Mouse (Mus musculus): ENCODE measurements around the gene Ndufv2. TPM values are rescaled to one million over a fixed set of nuclear protein-coding genes. Genes with fewer than 3 reads are reported as not detected.
A peak's percentile ranks its signal among the peaks of the same experiment; 100 is the strongest.

Ndufv2 gene
- 59.2 and 62.6 TPM in 2 replicates for polyA plus RNA-seq (2012; rRNA removed)

GRCm38 (mm10) chr17:66101380-66102330, at the start of gene Ndufv2:
Ndufv2 (minus strand) TSS chr17:66101559.
- under 1% methylated on average over 67 of the region's 67 CpGs for WGBS
- DNase-seq (ENCODE audit: low read depth, low spot score) = peak; percentile 91

GRCm38 (mm10) chr17:66131212-66131611, 29.9 kb upstream of the Ndufv2 start:
- 94% methylated on average over 4 of the region's 4 CpGs for WGBS
- no peak for DNase-seq (ENCODE audit: low read depth, low spot score)

- WGBS = 95% methylated on average over 9 of the region's 9 CpGs
- no peak for DNase-seq (ENCODE audit: low read depth, low spot score)
Observed at GRCm38 (mm10) chr17:66130371-66130770, 29.0 kb upstream of the Ndufv2 start.

GRCm38 (mm10) chr17:66125211-66125610, 23.9 kb upstream of the Ndufv2 start:
- WGBS = 83% methylated on average over 5 of the region's 5 CpGs
- no peak for DNase-seq (ENCODE audit: low read depth, low spot score)

GRCm38 (mm10) chr17:66123816-66124610, 22.7 kb upstream of the Ndufv2 start:
- DNase-seq (ENCODE audit: low read depth, low spot score) = no peak

GRCm38 (mm10) chr17:66123066-66123815, 21.9 kb upstream of the Ndufv2 start, which contains the start of gene Ddx11:
Ddx11 (plus strand) TSS chr17:66123520.
- WGBS = 3% methylated on average over 45 of the region's 45 CpGs
- DNase-seq (ENCODE audit: low read depth, low spot score) = no peak

More at GRCm38 (mm10) chr17:66123816-66124610, 22.7 kb upstream of the Ndufv2 start:
- 1% methylated on average over 20 of the region's 20 CpGs for WGBS

- WGBS = 46% methylated on average over 1 of the region's 1 CpGs
- DNase-seq (ENCODE audit: low read depth, low spot score) = no peak
Observed at GRCm38 (mm10) chr17:66120701-66121100, 19.3 kb upstream of the Ndufv2 start.

GRCm38 (mm10) chr17:66118991-66119390, 17.6 kb upstream of the Ndufv2 start:
- 83% methylated on average over 8 of the region's 8 CpGs for WGBS
- no peak for DNase-seq (ENCODE audit: low read depth, low spot score)

- 14% methylated on average over 4 of the region's 4 CpGs for WGBS
- DNase-seq (ENCODE audit: low read depth, low spot score) = no peak
Observed at GRCm38 (mm10) chr17:66112166-66112565, 10.8 kb upstream of the Ndufv2 start.

GRCm38 (mm10) chr17:66111402-66111959, 10.1 kb upstream of the Ndufv2 start, which contains the start of gene Washc1:
Washc1 (plus strand) TSS chr17:66111545.
- peak; percentile 75 for DNase-seq (ENCODE audit: low read depth, low spot score)
- WGBS = under 1% methylated on average over 41 of the region's 41 CpGs

- WGBS = 17% methylated on average over 6 of the region's 6 CpGs
- no peak for DNase-seq (ENCODE audit: low read depth, low spot score)
Observed at GRCm38 (mm10) chr17:66110746-66111145, 9.4 kb upstream of the Ndufv2 start.

- DNase-seq (ENCODE audit: low read depth, low spot score) = no peak
- WGBS = 84% methylated on average over 4 of the region's 4 CpGs
Observed at GRCm38 (mm10) chr17:66108198-66108597, 6.8 kb upstream of the Ndufv2 start.

- 77% methylated on average over 8 of the region's 8 CpGs for WGBS
Observed at GRCm38 (mm10) chr17:66107466-66107865, 6.1 kb upstream of the Ndufv2 start.

GRCm38 (mm10) chr17:66106601-66107267, 5.4 kb upstream of the Ndufv2 start:
- no peak for DNase-seq (ENCODE audit: low read depth, low spot score)
- 43% methylated on average over 10 of the region's 10 CpGs for WGBS

More at GRCm38 (mm10) chr17:66107466-66107865, 6.1 kb upstream of the Ndufv2 start:
- DNase-seq (ENCODE audit: low read depth, low spot score) = no peak

- WGBS = 82% methylated on average over 7 of the region's 7 CpGs
- DNase-seq (ENCODE audit: low read depth, low spot score) = no peak
Observed at GRCm38 (mm10) chr17:66104076-66104475, 2.7 kb upstream of the Ndufv2 start.

- no peak for DNase-seq (ENCODE audit: low read depth, low spot score)
- WGBS = under 1% methylated on average over 41 of the region's 41 CpGs
Observed at GRCm38 (mm10) chr17:66100566-66101379, 586 bp downstream of the Ndufv2 start.

GRCm38 (mm10) chr17:66092664-66093063, 8.7 kb downstream of the Ndufv2 start:
- no peak for DNase-seq (ENCODE audit: low read depth, low spot score)
- 70% methylated on average over 3 of the region's 3 CpGs for WGBS

GRCm38 (mm10) chr17:66092065-66092464, 9.3 kb downstream of the Ndufv2 start:
- 52% methylated on average over 2 of the region's 2 CpGs for WGBS
- DNase-seq (ENCODE audit: low read depth, low spot score) = no peak
